Mouse (Mus musculus) bone marrow macrophage, adult 2 months (primary cell): ENCODE measurements around the gene Aanat.

ENCODE experiments used
- CTCF ChIP-seq: IDR thresholded peaks from 2 replicates; pipeline ENCODE4 v1.5.1; 2012; ENCODE audit warnings: low read depth, mild to moderate bottlenecking, low read length, moderate library complexity
- POLR2A ChIP-seq: IDR thresholded peaks from 2 replicates; pipeline ENCODE4 v1.6.1; 2012; ENCODE audit warnings: mild to moderate bottlenecking, low read depth, low read length, borderline replicate concordance

GRCm38 (mm10) chr11:116601166-116601565, 14.9 kb downstream of the Aanat start:
- TF ChIP-seq POLR2A (no peak), CTCF (no peak)
